Mouse (Mus musculus) liver, embryonic 14.5 days (tissue): ENCODE results near the gene Gm5134. TPM values are rescaled to one million over a fixed set of nuclear protein-coding genes. Genes with fewer than 3 reads are reported as not detected.
A peak's percentile ranks its signal among the peaks of the same experiment; 100 is the strongest.

Experiments used
- ATAC-seq: fragments of 200-750 bp; cut with Nextera tagmentation; 2 replicates; pipeline ENCODE4 v1.8.0; 2017; ENCODE audit warnings: moderate number of reproducible peaks, mild to moderate bottlenecking, moderate library complexity; ENCODE audit not compliant: insufficient read depth
- DNase-seq, 3 experiments: peaks; one replicate each; pipeline ENCODE4 v3.0.0-alpha.2; 2012 to 2013; ENCODE audit warnings: low read depth in 3 of 3, low spot score in 3 of 3
- H3K27ac ChIP-seq: fragments of 300-500 bp; sonication (generic); 2 replicates; pipeline ENCODE4 v1.5.1; 2014; ENCODE audit warnings: moderate library complexity, mild to moderate bottlenecking, control low read depth, inconsistent platforms
- H3K27me3 ChIP-seq: fragments of 300-500 bp; sonication (generic); 2 replicates; pipeline ENCODE4 v1.6.1; 2014; ENCODE audit warnings: mild to moderate bottlenecking, low read length, moderate library complexity; ENCODE audit not compliant: control insufficient read depth, insufficient read depth
- H3K36me3 ChIP-seq: fragments of 300-500 bp; sonication (generic); replicated peaks from 2 replicates; pipeline ENCODE4 v1.6.1; 2014; ENCODE audit warnings: low read depth; ENCODE audit not compliant: control insufficient read depth, insufficient read depth
- H3K4me1 ChIP-seq, 2 experiments: fragments of 200-500 bp in 1 of 2; fragments of 300-500 bp in 1 of 2; sonication (generic) in 1 of 2; replicated peaks; 2 replicates each; pipeline ENCODE4 v1.6.1; 2012 to 2014; ENCODE audit warnings: antibody characterized with exemption in 1 of 2, inconsistent platforms in 1 of 2, low read length in 1 of 2; ENCODE audit not compliant: control insufficient read depth in 2 of 2, insufficient read depth in 2 of 2
- H3K4me2 ChIP-seq: fragments of 300-500 bp; sonication (generic); 2 replicates; pipeline ENCODE4 v1.6.1; 2014; ENCODE audit warnings: low read depth, mild to moderate bottlenecking, control low read depth, moderate library complexity
- H3K4me3 ChIP-seq, 2 experiments: fragments of 200-500 bp in 1 of 2; fragments of 300-500 bp in 1 of 2; sonication (generic) in 1 of 2; 2 replicates each; pipeline ENCODE4 v1.5.1; 2012 to 2014; ENCODE audit warnings: low read depth in 2 of 2, low read length in 2 of 2, mild to moderate bottlenecking in 2 of 2, control low read depth in 1 of 2, inconsistent platforms in 1 of 2, moderate library complexity in 1 of 2; ENCODE audit not compliant: insufficient read depth in 1 of 2
- H3K9ac ChIP-seq: fragments of 300-500 bp; sonication (generic); replicated peaks from 2 replicates; pipeline ENCODE4 v1.6.1; 2014; ENCODE audit warnings: mild to moderate bottlenecking, control low read depth, moderate library complexity
- H3K9me3 ChIP-seq: fragments of 300-500 bp; sonication (generic); 2 replicates; pipeline ENCODE4 v1.6.1; 2016; ENCODE audit warnings: low read length, mixed read lengths; ENCODE audit not compliant: control insufficient read depth
- CTCF ChIP-seq: IDR thresholded peaks from 2 replicates; pipeline ENCODE4 v1.5.1; 2016; ENCODE audit warnings: antibody characterized with exemption, low read depth, control low read depth
- EP300 ChIP-seq: IDR thresholded peaks from 2 replicates; pipeline ENCODE4 v1.6.1; 2016; ENCODE audit warnings: antibody characterized with exemption, low read depth
- WGBS: fragments of 180-500 bp; shearing (Covaris S2); extraction: QIAGEN DNeasy Blood & Tissue Kit; methylation state at CpG from one replicate; pipeline ENCODE4 v1.1.7; 2014; ENCODE audit not compliant: insufficient replicate concordance; 5-methylcytosine and 5-hydroxymethylcytosine counted together
- polyA plus RNA-seq, 2 experiments: library from polyadenylated mRNA; depleted of rRNA in 1 of 2; stranded (reverse) in 1 of 2; unstranded in 1 of 2; fragments of >200 nt; fragmentation: Nextera tagmentation in 1 of 2; extraction: Ambion mirVana in 1 of 2; gene quantifications; 2 replicates each; pipeline versions ENCODE4 v1.2.1 to v1.2.3; 2012 to 2014

Gm5134 gene
- polyA plus RNA-seq, 2 experiments, result 0.08 TPM; not detected in 1

- no peak for ATAC-seq
- H3K36me3 ChIP-seq, result no peaks in the 10 kb centered on the region
- H3K4me2 ChIP-seq, result no peak overlapping the region
- H3K27ac ChIP-seq, result no peak overlapping the region
- no peak for TF ChIP-seq EP300
- TF ChIP-seq CTCF, result no peak
- H3K4me3 ChIP-seq, result no peak overlapping the region
- H3K9me3 ChIP-seq, result no peaks in the 10 kb centered on the region
- H3K4me1 ChIP-seq, result no peaks in the 10 kb centered on the region
- no peaks in the 10 kb centered on the region for H3K27me3 ChIP-seq
- H3K9ac ChIP-seq, result no peak overlapping the region
- 61% methylated on average over 6 of the region's 6 CpGs for WGBS
- no peak for DNase-seq
Measured at GRCm38 (mm10) chr10:76006385-76006784, 52.1 kb downstream of the Gm5134 start.

DNA sequence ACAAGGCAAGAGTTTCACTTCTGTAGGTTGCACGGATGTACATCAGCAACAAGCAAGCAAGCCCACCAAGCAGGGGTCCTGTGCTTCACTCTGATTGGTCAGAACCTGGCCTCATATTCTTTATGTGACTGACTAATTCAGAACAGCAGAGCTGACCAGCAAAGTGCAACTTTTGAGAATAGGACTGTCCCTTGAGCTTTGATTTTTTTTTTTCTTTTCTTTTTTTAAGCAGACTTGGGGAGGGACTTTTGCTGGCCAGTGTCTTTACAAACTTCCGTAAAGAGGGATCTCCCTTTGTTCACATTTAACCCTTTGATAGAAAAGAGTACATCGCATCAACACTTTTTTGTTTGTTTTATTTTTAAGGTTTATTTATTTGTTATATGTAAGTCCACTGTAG, 55.5 kb downstream of the Gm5134 start:
- Histone ChIP-seq H3K4me3 (no peak overlapping the region), H3K27me3 (no peaks in the 10 kb centered on the region), H3K9ac (no peak overlapping the region), H3K9me3 (no peaks in the 10 kb centered on the region), H3K27ac (no peak overlapping the region), H3K4me1 (no peaks in the 10 kb centered on the region), H3K36me3 (no peaks in the 10 kb centered on the region), H3K4me2 (no peak overlapping the region)
- DNase-seq (no peak), ATAC-seq (no peak)
- TF ChIP-seq EP300 (no peak), CTCF (no peak)
- WGBS, result 67% methylated on average over 3 of the region's 3 CpGs

GRCm38 (mm10) chr10:76012922-76013321, 58.6 kb downstream of the Gm5134 start:
- no peaks in the 10 kb centered on the region for H3K4me1 ChIP-seq
- no peak for DNase-seq
- H3K9me3 ChIP-seq, result no peaks in the 10 kb centered on the region
- H3K4me2 ChIP-seq, result no peak overlapping the region
- no peak overlapping the region for H3K9ac ChIP-seq
- H3K36me3 ChIP-seq, result no peaks in the 10 kb centered on the region
- no peak for ATAC-seq
- TF ChIP-seq CTCF, result no peak
- no peak for TF ChIP-seq EP300
- H3K27me3 ChIP-seq, result no peaks in the 10 kb centered on the region
- 54% methylated on average over 6 of the region's 6 CpGs for WGBS
- no peak overlapping the region for H3K27ac ChIP-seq
- no peak overlapping the region for H3K4me3 ChIP-seq

DNA sequence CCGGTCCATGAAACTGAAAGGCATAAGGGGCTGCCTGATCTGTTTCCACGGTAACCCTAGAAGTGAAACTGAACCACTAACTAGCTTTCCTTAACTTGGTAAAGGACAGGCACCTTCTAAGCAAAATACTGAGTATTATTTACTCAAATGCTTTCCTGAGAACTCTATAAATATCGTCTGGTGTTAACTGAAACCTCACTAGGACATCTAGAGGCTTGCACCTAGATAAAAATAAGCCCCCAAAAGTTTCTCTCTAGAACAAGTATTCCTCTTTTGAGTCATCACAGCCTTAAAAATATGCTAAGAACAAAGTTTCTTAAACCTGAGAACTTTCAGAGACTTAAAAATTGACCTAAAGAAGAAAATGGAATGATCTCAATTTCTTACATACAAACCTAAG, 62.6 kb downstream of the Gm5134 start:
- H3K4me1 ChIP-seq, result peaks cover 0 to 4% of the 10 kb centered on the region in 2 experiments
- no peaks in the 10 kb centered on the region for H3K27me3 ChIP-seq
- 75% methylated on average over 3 of the region's 3 CpGs for WGBS
- no peaks in the 10 kb centered on the region for H3K36me3 ChIP-seq
- H3K9me3 ChIP-seq, result no peaks in the 10 kb centered on the region
- DNase-seq (no peak), ATAC-seq (no peak)
- H3K4me3 ChIP-seq, result no peak overlapping the region
- H3K9ac ChIP-seq, result no peak overlapping the region
- H3K27ac ChIP-seq, result no peak overlapping the region
- H3K4me2 ChIP-seq, result no peak overlapping the region
- no peak for TF ChIP-seq CTCF
- TF ChIP-seq EP300, result no peak

- H3K27ac ChIP-seq, result no peak overlapping the region
- no peak overlapping the region for H3K9ac ChIP-seq
- no peaks in the 10 kb centered on the region for H3K36me3 ChIP-seq
- TF ChIP-seq CTCF, result no peak
- TF ChIP-seq EP300, result peak; percentile 40
- 13% methylated on average over 3 of the region's 3 CpGs for WGBS
- H3K4me1 ChIP-seq, result peaks cover 0 to 6% of the 10 kb centered on the region in 2 experiments
- no peak for ATAC-seq
- H3K4me3 ChIP-seq, result no peak overlapping the region
- H3K27me3 ChIP-seq, result no peaks in the 10 kb centered on the region
- DNase-seq, result peak in 2 of 3 experiments; percentile 25 to 27
- H3K4me2 ChIP-seq, result no peak overlapping the region
- H3K9me3 ChIP-seq, result no peaks in the 10 kb centered on the region
Measured at GRCm38 (mm10) chr10:76021728-76022127, 67.4 kb downstream of the Gm5134 start.
